Mouse (Mus musculus) right cerebral cortex, postnatal 10 days (tissue): ENCODE measurements around the gene Agtr2.
"Not testable (repeated sequence)": the region's sequence is repeated elsewhere in the genome, so short reads cannot be mapped to it uniquely, and the experiment has no call there.

Source experiments
- DNase-seq, 2 experiments: peaks; one replicate each; pipeline ENCODE4 v3.0.0; 2021; ENCODE audit warnings: low spot score in 2 of 2

The Agtr2 gene

DNA sequence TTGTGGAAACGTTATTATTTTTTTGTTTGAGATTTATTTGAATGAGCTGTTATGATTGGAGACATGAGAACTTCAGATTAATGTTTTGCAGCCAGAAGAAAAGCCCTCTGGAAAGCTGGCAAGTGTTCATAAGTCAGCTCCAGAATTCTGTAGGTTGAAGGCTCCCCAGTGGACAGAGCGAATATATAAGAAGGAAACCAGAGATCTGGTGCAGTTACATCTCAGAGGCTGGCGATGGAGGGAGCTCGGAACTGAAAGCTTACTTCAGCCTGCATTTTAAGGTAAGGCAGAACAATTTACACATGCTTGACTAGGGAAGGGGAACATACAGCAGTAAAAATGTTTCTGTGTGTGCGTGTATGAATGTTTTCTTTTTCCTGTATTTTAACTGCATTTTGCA, at the start of gene Agtr2:
Gene Agtr2 (plus strand): TSS at position 131 of the 400 bp plus-strand sequence.
- no peak for DNase-seq

DNA sequence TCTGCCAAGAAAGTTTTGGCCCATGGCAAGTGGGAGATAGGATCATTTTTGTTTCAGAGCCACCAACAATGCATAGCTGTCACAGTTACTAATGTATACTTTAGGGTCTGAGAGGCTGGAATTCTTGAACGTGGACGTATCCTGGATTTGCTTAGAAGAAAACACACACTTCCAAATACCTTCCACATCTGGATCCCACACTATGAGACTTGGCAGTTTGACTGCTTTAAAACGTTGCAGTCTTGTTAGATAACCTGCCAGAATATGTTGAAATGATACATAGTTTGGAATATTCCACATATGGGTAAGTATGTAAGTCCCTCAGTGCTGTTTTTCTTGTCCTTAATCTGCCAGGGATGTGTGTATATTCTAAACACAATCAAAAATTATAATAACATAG, 31.8 kb upstream of the Agtr2 start:
- no peak for DNase-seq

DNA sequence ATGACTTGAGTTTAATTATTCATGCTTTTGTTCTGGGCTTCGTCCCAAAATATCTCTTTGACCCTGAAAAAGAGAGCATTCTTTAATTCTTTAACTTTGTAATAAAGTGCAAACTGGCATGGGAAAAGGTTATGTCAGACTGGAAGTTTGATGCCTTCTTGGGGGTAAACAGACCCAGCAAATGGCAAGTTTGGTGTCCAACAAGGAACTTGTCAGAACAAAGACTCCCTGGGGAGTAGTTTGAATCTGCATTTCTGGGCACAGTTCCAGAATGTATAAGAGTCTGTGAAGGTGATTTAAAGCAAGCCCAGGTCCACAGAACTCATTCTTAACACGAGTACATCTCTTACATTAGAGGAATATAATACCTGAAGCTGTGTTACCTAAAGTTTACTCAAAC, 3.8 kb downstream of the Agtr2 start:
- DNase-seq = no peak

DNA sequence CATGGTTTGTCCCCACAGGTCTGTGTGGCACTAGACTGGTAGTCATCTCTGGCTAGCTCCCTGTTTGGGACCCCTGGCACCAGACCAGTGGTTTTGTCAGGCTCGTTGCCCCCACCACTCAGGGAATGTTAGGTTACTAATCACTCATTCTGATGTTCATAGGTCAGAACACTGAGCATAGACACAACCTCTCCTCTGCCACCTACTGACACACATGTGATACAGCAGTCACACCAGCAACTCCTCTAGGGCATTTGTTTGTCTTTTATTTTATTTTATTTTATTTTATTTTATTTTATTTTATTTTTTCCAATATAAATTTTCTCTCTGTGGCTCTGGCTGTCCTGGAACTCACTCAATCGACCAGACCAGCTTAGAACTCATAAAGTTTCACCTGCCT, 15.9 kb downstream of the Agtr2 start:
- no peak for DNase-seq

DNA sequence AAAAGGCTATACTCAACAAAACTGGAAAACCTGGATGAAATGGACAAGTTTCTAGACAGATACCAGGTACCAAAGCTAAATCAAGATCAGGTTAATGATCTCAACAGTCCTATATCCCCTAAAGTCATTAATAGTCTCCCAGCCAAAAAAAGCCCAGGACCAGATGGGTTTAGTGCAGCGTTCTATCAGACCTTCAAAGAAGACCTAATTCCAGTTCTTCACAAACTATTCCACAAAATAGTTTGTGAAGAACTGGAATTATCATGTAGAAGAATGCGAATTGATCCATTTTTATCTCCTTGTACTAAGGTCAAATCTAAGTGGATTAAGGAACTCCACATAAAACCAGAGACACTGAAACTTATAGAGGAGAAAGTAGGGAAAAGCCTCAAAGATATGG, 23.0 kb downstream of the Agtr2 start:
- DNase-seq = not testable (repeated sequence)

DNA sequence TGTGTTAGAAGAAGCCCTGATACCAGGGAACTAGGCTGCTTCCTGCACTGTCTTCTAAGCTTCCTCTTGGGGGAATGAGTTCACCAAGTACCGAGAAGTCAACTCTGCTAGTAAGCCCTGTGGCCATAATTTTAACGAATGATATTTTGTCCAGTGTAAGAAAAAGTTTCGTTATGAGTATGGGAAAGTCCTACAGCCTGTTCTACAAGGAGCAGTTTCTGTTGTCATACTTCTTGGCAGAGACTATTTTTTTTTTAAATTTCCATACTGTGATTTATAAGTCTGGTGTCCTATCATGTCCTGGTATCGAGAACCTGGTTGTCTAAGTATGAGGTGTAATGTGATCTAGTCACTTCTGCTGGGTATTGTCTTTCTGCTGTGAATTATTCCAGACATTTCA, 38.2 kb downstream of the Agtr2 start:
- DNase-seq = no peak
